Mouse (Mus musculus) B cell, adult 62 days (primary cell): ENCODE data around the gene Tbcd. TPM values are rescaled to one million over a fixed set of nuclear protein-coding genes. Genes with fewer than 3 reads are reported as not detected.

Source experiments
- total RNA-seq: library from RNA; stranded (reverse); gene quantifications from 4 replicates; pipeline ENCODE4 v1.2.4, GENCODE M21; 2023

Tbcd gene
- 33.2 to 39.0 TPM (median 36.7 TPM) in 4 replicates for total RNA-seq

GRCm38 (mm10) chr11:121451753-121452635 lies at the start of gene Tbcd:
Gene Tbcd, plus strand, starts transcription at chr11:121451949.

DNA sequence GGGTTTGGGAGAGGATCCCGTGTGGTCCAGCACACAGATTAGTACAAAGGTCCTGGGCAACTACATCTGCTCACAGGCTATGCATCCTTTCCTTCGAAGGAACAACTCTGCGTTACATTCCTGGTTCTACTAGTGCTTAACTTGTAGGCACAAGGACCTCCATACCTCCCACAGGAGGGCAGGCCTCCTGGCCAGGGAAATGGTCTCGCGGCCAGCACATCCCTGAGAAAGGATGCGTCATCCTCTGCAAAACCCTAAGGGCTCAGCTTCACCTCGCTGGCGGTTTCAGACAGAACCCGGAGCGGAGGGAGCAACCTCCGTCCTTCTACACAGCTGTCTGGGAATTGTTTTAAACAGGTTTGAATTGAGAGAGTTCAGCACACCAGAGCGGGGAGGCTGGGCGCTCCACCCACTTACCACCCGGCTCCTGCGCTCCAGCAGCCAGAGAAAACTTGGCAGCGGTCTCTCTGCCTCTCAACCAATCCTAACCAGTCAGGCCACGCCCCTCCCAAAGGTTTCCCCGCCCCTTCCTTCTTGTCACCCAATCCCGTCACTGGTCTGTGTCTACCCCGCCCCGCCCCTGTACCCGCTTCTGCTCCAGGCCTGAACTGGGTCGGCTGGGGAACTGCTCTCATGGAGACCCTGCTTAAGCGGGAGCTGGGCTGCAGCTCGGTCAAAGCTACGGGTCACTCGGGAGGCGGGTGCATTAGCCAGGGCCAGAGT lies 30.8 kb upstream of the Tbcd start, which contains the start of gene Fn3krp:
Gene Fn3krp, plus strand, starts transcription at position 572 of the 723 bp plus-strand sequence.

GRCm38 (mm10) chr11:121434156-121435155 lies 17.3 kb upstream of the Tbcd start, which contains the start of gene Fn3k:
Gene Fn3k, plus strand, starts transcription at chr11:121434913.

DNA sequence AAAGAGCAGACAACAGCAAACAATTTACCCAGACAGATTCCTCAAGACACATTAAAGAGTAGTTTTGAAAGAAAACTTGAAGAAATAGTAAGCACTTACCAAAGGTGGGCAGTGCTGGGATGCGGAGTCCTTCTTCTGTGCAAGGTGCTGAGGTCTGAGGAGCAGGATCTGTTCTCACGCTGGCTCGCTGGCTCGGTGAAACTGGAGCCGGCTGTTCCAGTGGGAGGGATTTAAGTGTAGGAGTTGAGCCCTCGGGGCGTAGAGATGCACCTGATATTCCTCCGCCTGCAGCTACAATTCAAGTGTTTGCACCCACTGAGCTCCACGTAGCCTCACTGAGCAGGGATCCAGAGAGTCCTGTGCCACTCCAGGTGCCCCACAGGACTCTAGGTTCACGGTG lies 67.4 kb downstream of the Tbcd start, which contains the start of gene Zfp750:
Gene Zfp750, minus strand, starts transcription at position 203 of the 400 bp plus-strand sequence.

Other genes with a start within 250 kb of the Tbcd start
- gene Hexdc, start 247.5 kb upstream of the Tbcd start, total RNA-seq = 14.1 to 17.5 TPM (median 15.9 TPM) in 4 replicates
- gene Ogfod3, start 247.2 kb upstream of the Tbcd start, total RNA-seq = 8.8 to 11.3 TPM (median 9.1 TPM) in 4 replicates
- gene Cybc1, start 222.6 kb upstream of the Tbcd start, total RNA-seq = 95.7 to 109 TPM (median 107 TPM) in 4 replicates
- 39.7 to 49.5 TPM (median 45.0 TPM) in 4 replicates for gene Narf, start 214.7 kb upstream of the Tbcd start, total RNA-seq
- gene Foxk2, start 192.0 kb upstream of the Tbcd start, total RNA-seq = 37.7 to 47.8 TPM (median 40.8 TPM) in 4 replicates
- 51.8 to 67.6 TPM (median 56.9 TPM) in 4 replicates for gene Wdr45b, start 97.5 kb upstream of the Tbcd start, total RNA-seq
- not detected in 4 replicates for gene Rab40b, start 63.7 kb upstream of the Tbcd start, total RNA-seq
- gene Fn3krp, start 30.5 kb upstream of the Tbcd start, total RNA-seq = 5.4 to 7.2 TPM (median 5.8 TPM) in 4 replicates
- gene Fn3k, start 17.0 kb upstream of the Tbcd start, total RNA-seq = 0.15 to 0.72 TPM in 2 of 4 replicates, not detected in the others
- gene Zfp750, start 67.4 kb downstream of the Tbcd start, total RNA-seq = not detected in 4 replicates
- gene B3gntl1, start 221.2 kb downstream of the Tbcd start, total RNA-seq = 12.4 to 13.4 TPM (median 12.6 TPM) in 4 replicates
- gene Metrnl, start 249.6 kb downstream of the Tbcd start, total RNA-seq = 1.8 to 4.1 TPM (median 3.0 TPM) in 4 replicates